Mouse (Mus musculus): ENCODE results near the gene Prex1. TPM values are rescaled to one million over a fixed set of nuclear protein-coding genes. Genes with fewer than 3 reads are reported as not detected.

Gene Prex1
- polyA plus RNA-seq, 1 experiment from 2014 or later = 11.6 TPM

DNA sequence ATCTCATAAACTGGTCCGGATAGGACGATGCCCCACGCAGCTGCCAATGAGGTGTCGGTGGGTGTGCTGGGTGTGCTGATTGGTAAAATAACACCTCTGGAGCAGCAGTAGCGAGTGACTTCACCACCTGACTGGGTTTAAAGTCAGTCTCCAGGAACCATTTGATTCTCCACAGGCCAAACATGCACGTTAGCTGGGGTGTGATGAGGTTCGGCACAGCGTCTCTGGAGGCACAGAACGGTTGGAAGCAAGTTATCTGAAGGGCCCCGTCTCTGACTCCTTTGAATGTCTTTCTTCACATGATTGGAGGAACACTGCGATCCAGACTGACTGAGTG, 159.5 kb downstream of the Prex1 start:
- no peak overlapping the region for H3K4me2 ChIP-seq (ENCODE audit: low read depth, low read length)
- no peaks in the 10 kb centered on the region for H3K27me3 ChIP-seq (ENCODE audit: control insufficient read depth, insufficient read depth, low read length)
- H3K36me3 ChIP-seq (ENCODE audit: control insufficient read depth, insufficient read depth) = no peaks in the 10 kb centered on the region
- H3K4me3 ChIP-seq (ENCODE audit: low read length) = no peak overlapping the region
- 80% methylated on average over 11 of the region's 11 CpGs for WGBS
- no peak for ATAC-seq (replicated peaks; ENCODE audit: extremely low read depth, insufficient read depth, low FRiP score)
- no peaks in the 10 kb centered on the region for H3K9me3 ChIP-seq (replicated peaks; ENCODE audit: control insufficient read depth, low read length)
- H3K27ac ChIP-seq (ENCODE audit: low read length) = no peak overlapping the region
- H3K4me1 ChIP-seq (ENCODE audit: control insufficient read depth, insufficient read depth, low read length) = 0 out of 2 replicates have a peak, but pooled peaks cover 2% of the 10 kb centered on the region
- H3K9ac ChIP-seq (ENCODE audit: low read length) = no peak overlapping the region

DNA sequence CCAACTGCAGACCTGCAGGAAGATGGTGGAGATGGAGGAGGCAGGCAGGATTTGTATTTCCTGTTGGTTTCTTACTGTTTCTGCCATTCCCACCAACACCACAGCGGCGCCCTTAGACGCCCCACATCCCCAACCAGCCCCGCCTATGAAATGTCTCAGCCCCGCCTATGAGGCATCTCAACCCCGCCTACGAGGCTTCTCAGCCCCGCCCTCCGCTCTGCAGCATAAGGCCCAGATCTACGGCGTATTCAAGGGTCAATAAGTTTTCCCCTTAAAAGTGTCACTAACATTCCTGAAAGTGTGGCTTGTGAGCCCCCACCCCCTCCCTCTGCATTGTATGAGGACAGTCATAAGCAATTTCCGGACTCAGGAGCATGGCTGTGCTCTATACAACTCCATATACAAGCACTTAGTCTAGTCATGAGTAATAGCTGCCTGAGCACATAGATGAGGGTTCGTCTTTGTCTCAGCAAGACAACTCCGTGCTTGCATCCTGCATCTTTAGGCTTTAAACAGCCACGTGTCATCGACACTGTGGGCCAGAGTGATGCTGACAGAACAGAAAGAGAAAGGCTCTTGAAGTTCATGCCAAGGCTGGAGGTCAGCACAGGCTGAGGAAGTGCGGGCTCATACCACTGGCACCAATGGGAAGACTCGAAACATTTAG, 160.0 kb downstream of the Prex1 start:
- ATAC-seq (replicated peaks; ENCODE audit: extremely low read depth, insufficient read depth, low FRiP score) = no peak

DNA sequence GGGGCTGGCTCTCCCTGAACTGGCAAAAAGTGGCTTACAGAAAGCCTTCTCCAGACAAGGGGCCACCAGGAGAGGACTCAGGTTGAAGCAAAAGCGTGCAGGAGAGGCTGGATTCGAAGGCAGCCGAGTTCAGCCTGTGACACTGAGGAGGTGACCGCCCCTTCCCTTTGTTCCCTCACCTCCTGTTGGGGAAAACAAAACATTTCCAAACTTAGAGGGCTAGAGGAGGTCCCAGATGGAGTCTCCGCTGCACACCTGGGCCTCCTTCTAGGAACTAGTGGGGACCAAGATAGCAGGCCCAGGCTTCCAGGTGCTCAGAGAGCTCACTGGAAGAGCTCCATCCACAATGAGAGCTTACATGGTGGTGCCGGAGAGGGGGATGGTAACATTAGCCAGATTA, 161.0 kb downstream of the Prex1 start:
- no peaks in the 10 kb centered on the region for H3K27me3 ChIP-seq (ENCODE audit: control insufficient read depth, insufficient read depth, low read length)
- whole genome bisulfite sequencing = 74% methylated on average over 6 of the region's 6 CpGs
- no peaks in the 10 kb centered on the region for H3K36me3 ChIP-seq (ENCODE audit: control insufficient read depth, insufficient read depth)
- H3K27ac ChIP-seq (ENCODE audit: low read length) = no peak overlapping the region
- H3K4me1 ChIP-seq (ENCODE audit: control insufficient read depth, insufficient read depth, low read length) = 0 out of 2 replicates have a peak, but pooled peaks cover 2% of the 10 kb centered on the region
- no peak overlapping the region for H3K4me3 ChIP-seq (ENCODE audit: low read length)
- no peaks in the 10 kb centered on the region for H3K9me3 ChIP-seq (replicated peaks; ENCODE audit: control insufficient read depth, low read length)
- no peak for ATAC-seq (replicated peaks; ENCODE audit: extremely low read depth, insufficient read depth, low FRiP score)
- H3K4me2 ChIP-seq (ENCODE audit: low read depth, low read length) = no peak overlapping the region
- H3K9ac ChIP-seq (ENCODE audit: low read length) = no peak overlapping the region

More for the DNA sequence above, 160.0 kb downstream of the Prex1 start:
- Histone ChIP-seq H3K4me2 (ENCODE audit: low read depth, low read length) (peak overlapping the region; percentile 21; the same call in 1 of the 2 replicates), H3K4me1 (ENCODE audit: control insufficient read depth, insufficient read depth, low read length) (0 out of 2 replicates have a peak, but pooled peaks cover 2% of the 10 kb centered on the region), H3K4me3 (ENCODE audit: low read length) (no peak overlapping the region), H3K36me3 (ENCODE audit: control insufficient read depth, insufficient read depth) (no peaks in the 10 kb centered on the region), H3K9ac (ENCODE audit: low read length) (no peak overlapping the region), H3K27me3 (ENCODE audit: control insufficient read depth, insufficient read depth, low read length) (no peaks in the 10 kb centered on the region), H3K9me3 (replicated peaks; ENCODE audit: control insufficient read depth, low read length) (no peaks in the 10 kb centered on the region), H3K27ac (ENCODE audit: low read length) (no peak overlapping the region)
- 37% methylated on average over 18 of the region's 18 CpGs for WGBS

DNA sequence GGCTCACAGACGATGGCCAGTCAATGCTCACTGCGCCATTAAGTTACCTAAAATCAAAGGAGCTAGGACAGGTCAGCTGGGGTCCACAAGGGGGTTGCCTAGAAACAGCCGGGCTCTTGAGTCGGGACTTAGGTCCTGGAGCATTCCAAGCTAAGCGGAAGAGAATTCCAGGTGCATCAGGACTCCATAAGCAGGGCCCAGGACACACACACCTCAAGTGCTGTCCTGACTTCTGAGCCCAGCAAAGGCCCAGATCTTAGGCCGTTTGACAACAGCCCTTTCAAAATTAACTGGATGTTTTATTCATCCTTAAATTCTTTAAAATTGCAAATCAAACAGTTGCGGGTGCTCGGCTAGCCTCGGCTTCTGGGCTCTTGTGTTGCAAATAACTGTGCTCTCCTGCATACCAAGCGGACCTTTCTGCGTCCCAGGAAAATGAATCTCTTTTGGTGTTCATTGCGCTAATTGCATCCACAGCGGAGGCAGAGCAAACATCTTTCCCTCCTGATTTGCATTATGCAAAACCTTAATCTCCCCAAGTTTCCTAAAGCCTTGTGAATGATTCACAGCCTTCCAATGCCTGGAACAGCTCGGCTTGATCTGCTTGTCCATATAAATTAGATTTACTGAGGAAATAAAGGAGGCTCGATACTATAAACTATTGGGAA, 161.7 kb downstream of the Prex1 start:
- Histone ChIP-seq H3K27ac (ENCODE audit: low read length) (no peak overlapping the region), H3K4me2 (ENCODE audit: low read depth, low read length) (no peak overlapping the region), H3K4me3 (ENCODE audit: low read length) (no peak overlapping the region), H3K9ac (ENCODE audit: low read length) (no peak overlapping the region), H3K27me3 (ENCODE audit: control insufficient read depth, insufficient read depth, low read length) (no peaks in the 10 kb centered on the region), H3K4me1 (ENCODE audit: control insufficient read depth, insufficient read depth, low read length) (0 out of 2 replicates have a peak, but pooled peaks cover 2% of the 10 kb centered on the region), H3K9me3 (replicated peaks; ENCODE audit: control insufficient read depth, low read length) (no peaks in the 10 kb centered on the region), H3K36me3 (ENCODE audit: control insufficient read depth, insufficient read depth) (no peaks in the 10 kb centered on the region)
- 76% methylated on average over 15 of the region's 15 CpGs for WGBS
- ATAC-seq (replicated peaks; ENCODE audit: extremely low read depth, insufficient read depth, low FRiP score) = no peak

DNA sequence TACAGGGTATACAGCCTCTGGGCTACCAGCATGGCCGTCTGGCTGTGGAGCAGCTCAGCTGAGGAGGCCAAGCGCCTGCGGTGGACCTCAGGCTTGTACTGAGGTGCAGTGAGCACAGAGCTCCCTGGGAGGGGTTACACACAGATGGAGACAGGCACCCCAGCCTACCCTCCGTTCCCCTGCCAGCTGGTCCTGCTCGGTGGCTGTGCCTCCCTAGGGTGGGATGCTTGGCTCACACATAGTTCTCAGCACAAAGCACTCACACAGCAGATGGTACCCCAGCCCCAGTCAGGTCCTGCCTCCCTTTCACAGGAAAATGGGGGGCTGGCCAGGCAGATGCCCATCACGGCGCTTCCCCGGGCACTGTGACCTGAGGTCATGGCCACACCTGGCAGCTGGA, 163.8 kb downstream of the Prex1 start:
- 0 out of 2 replicates have a peak, but pooled peaks cover 2% of the 10 kb centered on the region for H3K4me1 ChIP-seq (ENCODE audit: control insufficient read depth, insufficient read depth, low read length)
- ATAC-seq (replicated peaks; ENCODE audit: extremely low read depth, insufficient read depth, low FRiP score) = 0 out of 2 replicates have a peak, but pooled peaks have one; percentile 24

DNA sequence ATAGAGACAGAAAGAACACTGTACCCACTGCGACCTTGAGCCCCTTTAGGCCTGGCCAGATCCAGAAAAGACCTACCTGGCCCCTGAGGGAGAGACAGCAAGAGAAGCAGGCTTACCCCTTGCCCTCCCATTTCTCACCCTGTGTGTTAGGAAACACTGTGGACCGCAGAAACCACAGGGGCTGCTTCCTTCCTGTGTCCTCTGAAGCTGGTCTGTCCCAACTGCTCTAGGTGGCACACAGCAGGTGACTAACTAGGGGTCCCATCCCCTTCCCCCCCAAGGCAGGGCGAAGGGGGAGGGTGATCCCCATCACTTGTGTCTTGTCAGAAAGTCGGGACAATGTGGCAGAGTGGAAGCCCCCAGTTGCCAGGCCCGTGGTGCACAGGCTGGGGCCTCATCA, 164.6 kb downstream of the Prex1 start:
- no peaks in the 10 kb centered on the region for H3K9me3 ChIP-seq (replicated peaks; ENCODE audit: control insufficient read depth, low read length)
- WGBS = 77% methylated on average over 5 of the region's 5 CpGs
- H3K4me1 ChIP-seq (ENCODE audit: control insufficient read depth, insufficient read depth, low read length) = 0 out of 2 replicates have a peak, but pooled peaks cover 2% of the 10 kb centered on the region
- H3K27ac ChIP-seq (ENCODE audit: low read length) = no peak overlapping the region
- no peaks in the 10 kb centered on the region for H3K27me3 ChIP-seq (ENCODE audit: control insufficient read depth, insufficient read depth, low read length)
- no peaks in the 10 kb centered on the region for H3K36me3 ChIP-seq (ENCODE audit: control insufficient read depth, insufficient read depth)
- H3K9ac ChIP-seq (ENCODE audit: low read length) = no peak overlapping the region
- no peak overlapping the region for H3K4me3 ChIP-seq (ENCODE audit: low read length)
- 0 out of 2 replicates have a peak, but pooled peaks have one; percentile 31 for ATAC-seq (replicated peaks; ENCODE audit: extremely low read depth, insufficient read depth, low FRiP score)
- H3K4me2 ChIP-seq (ENCODE audit: low read depth, low read length) = 0 out of 2 replicates have a peak overlapping the region, but pooled peaks have one; percentile 2

More for the DNA sequence above, 163.8 kb downstream of the Prex1 start:
- no peaks in the 10 kb centered on the region for H3K9me3 ChIP-seq (replicated peaks; ENCODE audit: control insufficient read depth, low read length)
- H3K27ac ChIP-seq (ENCODE audit: low read length) = 0 out of 2 replicates have a peak overlapping the region, but pooled peaks have one; percentile 4
- H3K4me2 ChIP-seq (ENCODE audit: low read depth, low read length) = no peak overlapping the region
- no peaks in the 10 kb centered on the region for H3K36me3 ChIP-seq (ENCODE audit: control insufficient read depth, insufficient read depth)
- no peak overlapping the region for H3K9ac ChIP-seq (ENCODE audit: low read length)
- WGBS = 86% methylated on average over 8 of the region's 8 CpGs
- H3K4me3 ChIP-seq (ENCODE audit: low read length) = no peak overlapping the region
- no peaks in the 10 kb centered on the region for H3K27me3 ChIP-seq (ENCODE audit: control insufficient read depth, insufficient read depth, low read length)

DNA sequence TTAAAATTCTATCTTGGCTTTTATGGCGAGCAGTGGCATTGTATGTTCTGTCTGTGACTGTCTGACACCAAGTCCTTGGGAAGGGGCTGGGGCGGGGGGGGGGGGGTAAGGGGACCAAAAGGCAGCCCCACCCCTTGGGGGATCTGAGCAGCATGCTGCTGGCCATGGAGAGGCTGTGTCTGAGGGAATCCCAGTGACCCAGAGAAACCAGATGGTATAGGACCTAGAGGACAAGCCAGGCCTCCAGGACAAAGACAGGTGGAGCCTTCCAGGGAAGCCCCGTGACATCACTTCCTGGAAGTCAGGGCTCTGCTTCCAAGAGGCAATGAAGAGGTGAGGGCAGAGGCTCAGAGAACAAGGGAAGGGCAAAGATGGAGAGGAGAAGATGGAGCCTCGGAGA, 168.1 kb downstream of the Prex1 start:
- Histone ChIP-seq H3K36me3 (ENCODE audit: control insufficient read depth, insufficient read depth) (no peaks in the 10 kb centered on the region), H3K4me3 (ENCODE audit: low read length) (no peak overlapping the region), H3K4me2 (ENCODE audit: low read depth, low read length) (no peak overlapping the region), H3K9me3 (replicated peaks; ENCODE audit: control insufficient read depth, low read length) (peaks cover 3% of the 10 kb centered on the region; the same call in 1 of the 2 replicates), H3K27ac (ENCODE audit: low read length) (no peak overlapping the region), H3K27me3 (ENCODE audit: control insufficient read depth, insufficient read depth, low read length) (no peaks in the 10 kb centered on the region), H3K4me1 (ENCODE audit: control insufficient read depth, insufficient read depth, low read length) (no peaks in the 10 kb centered on the region; the same call in 1 of the 2 replicates), H3K9ac (ENCODE audit: low read length) (no peak overlapping the region)
- WGBS = 77% methylated on average over 4 of the region's 4 CpGs
- ATAC-seq (replicated peaks; ENCODE audit: extremely low read depth, insufficient read depth, low FRiP score) = no peak

DNA sequence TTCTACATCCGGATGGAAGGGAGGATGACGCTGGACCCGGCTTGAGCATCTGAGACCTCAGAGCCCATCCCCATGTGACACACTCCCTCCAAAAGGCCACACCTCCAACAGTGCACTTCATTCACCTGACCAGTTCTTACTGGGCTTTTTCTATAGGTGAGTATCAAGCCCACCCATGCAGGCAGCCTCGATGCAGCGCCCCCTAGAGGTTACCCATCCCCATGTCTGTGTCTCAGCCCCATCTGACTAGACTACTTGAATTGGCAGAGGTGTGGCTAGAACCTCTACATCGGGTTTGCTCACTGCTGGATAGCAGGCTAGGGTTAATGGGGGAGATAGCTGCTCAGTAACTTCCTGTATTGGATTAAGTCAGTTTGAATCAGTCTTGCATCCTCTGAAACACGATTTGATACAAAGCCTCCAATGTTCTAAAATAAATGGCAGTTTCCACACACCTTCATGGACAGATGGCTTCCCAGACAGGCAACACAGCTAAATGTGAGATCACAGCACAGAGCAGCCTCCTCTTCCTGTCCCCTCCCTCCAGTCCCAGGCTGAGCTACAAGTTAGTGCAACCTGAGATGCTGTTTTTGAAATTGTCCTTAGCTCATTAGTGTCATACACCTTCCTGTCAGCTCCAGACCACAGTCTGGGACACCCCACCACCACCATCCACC, 168.9 kb downstream of the Prex1 start:
- ATAC-seq (replicated peaks; ENCODE audit: extremely low read depth, insufficient read depth, low FRiP score) = no peak
- WGBS = 54% methylated on average over 7 of the region's 7 CpGs

More for the DNA sequence above, 168.9 kb downstream of the Prex1 start:
- Histone ChIP-seq H3K27me3 (ENCODE audit: control insufficient read depth, insufficient read depth, low read length) (no peaks in the 10 kb centered on the region), H3K4me3 (ENCODE audit: low read length) (no peak overlapping the region), H3K36me3 (ENCODE audit: control insufficient read depth, insufficient read depth) (no peaks in the 10 kb centered on the region), H3K4me1 (ENCODE audit: control insufficient read depth, insufficient read depth, low read length) (no peaks in the 10 kb centered on the region; the same call in 1 of the 2 replicates), H3K4me2 (ENCODE audit: low read depth, low read length) (no peak overlapping the region), H3K27ac (ENCODE audit: low read length) (no peak overlapping the region), H3K9ac (ENCODE audit: low read length) (no peak overlapping the region), H3K9me3 (replicated peaks; ENCODE audit: control insufficient read depth, low read length) (peaks cover 3% of the 10 kb centered on the region; the same call in 1 of the 2 replicates)
